Mouse (Mus musculus) left cerebral cortex, postnatal 4 days (tissue): ENCODE results near the gene Vps11. TPM values are rescaled to one million over a fixed set of nuclear protein-coding genes. Genes with fewer than 3 reads are reported as not detected.
A peak's percentile ranks its signal among the peaks of the same experiment; 100 is the strongest.
"Not testable (repeated sequence)": the region's sequence is repeated elsewhere in the genome, so short reads cannot be mapped to it uniquely, and the experiment has no call there.

Experiments
- DNase-seq: peaks from one replicate; pipeline ENCODE4 v3.0.0-alpha.2; 2022
- intact Hi-C: fragments of 180-260 bp; cut with DNase I; formaldehyde crosslinking; loops from one replicate; pipeline ENCODE4 v1.15.1; 2025
- microRNA-seq: library from miRNA; unstranded; fragments of <30 nt; microRNA quantifications from one replicate; pipeline ENCODE4 v1.2.0, GENCODE M21; 2022
- total RNA-seq, 2 experiments: library from RNA; stranded (reverse); gene quantifications; 2 replicates each; pipeline ENCODE4 v1.2.3; 2021

The Vps11 gene
- total RNA-seq, 2 experiments from 2014 or later = 39.5 to 45.9 TPM

- DNase-seq = no peak
- intact Hi-C loops = no loop called here
Observed at GRCm38 (mm10) chr9:44318826-44319095, 42.7 kb downstream of the Vps11 start.

- intact Hi-C loops = no loop called here
- DNase-seq = no peak
Observed at GRCm38 (mm10) chr9:44318076-44318825, 43.2 kb downstream of the Vps11 start.

- intact Hi-C loops = no loop called here
- DNase-seq = no peak
Observed at GRCm38 (mm10) chr9:44317452-44317851, 44.0 kb downstream of the Vps11 start.

- intact Hi-C loops = no loop called here
- no peak for DNase-seq
Observed at GRCm38 (mm10) chr9:44314910-44315309, 46.6 kb downstream of the Vps11 start.

GRCm38 (mm10) chr9:44314257-44314547 lies 47.3 kb downstream of the Vps11 start:
- DNase-seq = no peak
- intact Hi-C loops = no loop called here

GRCm38 (mm10) chr9:44313476-44314256 lies 47.8 kb downstream of the Vps11 start:
- intact Hi-C loops = no loop called here
- DNase-seq = peak; percentile 74

GRCm38 (mm10) chr9:44311136-44312134 lies 50.0 kb downstream of the Vps11 start:
- DNase-seq = no peak
- intact Hi-C loops = no loop called here

- intact Hi-C loops = no loop called here
- no peak for DNase-seq
Observed at GRCm38 (mm10) chr9:44310750-44311135, 50.7 kb downstream of the Vps11 start.

- DNase-seq = no peak
- intact Hi-C loops = no loop called here
Observed at GRCm38 (mm10) chr9:44309756-44310155, 51.7 kb downstream of the Vps11 start.

GRCm38 (mm10) chr9:44307248-44307647 lies 54.2 kb downstream of the Vps11 start:
- no peak for DNase-seq
- intact Hi-C loops = no loop called here

- no peak for DNase-seq
- intact Hi-C loops = no loop called here
Observed at GRCm38 (mm10) chr9:44306532-44306931, 54.9 kb downstream of the Vps11 start.

- intact Hi-C loops = no loop called here
- peak; percentile 99 for DNase-seq
Observed at GRCm38 (mm10) chr9:44305466-44306079, 55.9 kb downstream of the Vps11 start, which contains the start of gene Hinfp. Gene Hinfp, minus strand, starts transcription at chr9:44305671.

GRCm38 (mm10) chr9:44300001-44300400 lies 61.5 kb downstream of the Vps11 start:
- intact Hi-C loops, DNase-seq: not testable (repeated sequence)

Small RNAs within 50 kb of the gene (microRNA-seq; reads per million reads assigned to microRNA genes)
- not detected for gene Gm44335
- 1.5 reads per million for gene Mir7085

Other genes starting within 250 kb of the Vps11 start
- under 1 TPM in 1 of 2 experiments, not detected in 1; 0.44 TPM for gene Gm49380, start 248.2 kb downstream of the Vps11 start, total RNA-seq
- 10 to 100 TPM; 31.1 to 33.1 TPM for gene Rnf26, start 248.2 kb downstream of the Vps11 start, total RNA-seq
- gene Mcam, start 227.2 kb downstream of the Vps11 start, total RNA-seq = 10 to 100 TPM; 13.7 to 16.9 TPM
- gene Cbl, start 127.6 kb downstream of the Vps11 start, total RNA-seq = 10 to 100 TPM; 58.4 to 62.4 TPM
- 1 to 10 TPM; 3.5 to 4.6 TPM for gene Ccdc153, start 121.0 kb downstream of the Vps11 start, total RNA-seq
- under 1 TPM; 0.40 to 0.72 TPM for gene Pdzd3, start 110.2 kb downstream of the Vps11 start, total RNA-seq
- 1 to 10 TPM; 8.3 to 8.8 TPM for gene Nlrx1, start 93.1 kb downstream of the Vps11 start, total RNA-seq
- gene Abcg4, start 73.1 kb downstream of the Vps11 start, total RNA-seq = 10 to 100 TPM; 64.0 to 71.1 TPM
- gene Hinfp, start 56.0 kb downstream of the Vps11 start, total RNA-seq = 10 to 100 TPM; 34.0 to 35.8 TPM
- gene C2cd2l, start 41.4 kb downstream of the Vps11 start, total RNA-seq = 10 to 100 TPM; 69.5 to 74.9 TPM
- gene Dpagt1, start 35.7 kb downstream of the Vps11 start, total RNA-seq = 10 to 100 TPM; 20.4 to 22.2 TPM
- gene H2afx, start 27.0 kb downstream of the Vps11 start, total RNA-seq = 10 to 100 TPM; 81.0 to 82.7 TPM
- 10 to 100 TPM; 21.5 to 23.8 TPM for gene Hmbs, start 17.4 kb downstream of the Vps11 start, total RNA-seq
- gene Hyou1, start 17.8 kb upstream of the Vps11 start, total RNA-seq = 10 to 100 TPM; 87.2 to 90.0 TPM
- 10 to 100 TPM; 41.5 to 44.9 TPM for gene Slc37a4, start 35.2 kb upstream of the Vps11 start, total RNA-seq
- gene Rps25, start 45.5 kb upstream of the Vps11 start, total RNA-seq = 1,000 to 10,000 TPM in 1 of 2 experiments, 100 to 1,000 TPM in 1; 978 to 1,068 TPM
- 100 to 1,000 TPM; 126 to 129 TPM for gene Trappc4, start 45.9 kb upstream of the Vps11 start, total RNA-seq
- gene Ccdc84, start 56.9 kb upstream of the Vps11 start, total RNA-seq = 10 to 100 TPM; 21.6 to 23.4 TPM
- not detected for gene Foxr1, start 79.5 kb upstream of the Vps11 start, total RNA-seq
- not detected for gene Upk2, start 93.3 kb upstream of the Vps11 start, total RNA-seq
- 100 to 1,000 TPM; 109 to 113 TPM for gene Bcl9l, start 121.2 kb upstream of the Vps11 start, total RNA-seq
- gene Cxcr5, start 200.2 kb upstream of the Vps11 start, total RNA-seq = not detected
- 100 to 1,000 TPM; 144 to 146 TPM for gene Ddx6, start 243.2 kb upstream of the Vps11 start, total RNA-seq